Mouse (Mus musculus) neutrophil, adult 5-6 weeks (primary cell): ENCODE results near the gene Lsamp. TPM values are rescaled to one million over a fixed set of nuclear protein-coding genes. Genes with fewer than 3 reads are reported as not detected.

Experiments used
- ATAC-seq: fragments of 151-379, 151-347 bp; 2 replicates; pipeline ENCODE4 v1.8.0; 2017; ENCODE audit warnings: mild to moderate bottlenecking, moderate TSS enrichment; ENCODE audit not compliant: insufficient number of reproducible peaks, poor library complexity, low FRiP score, severe bottlenecking; ENCODE audit errors: extremely low read depth
- total RNA-seq: library from RNA; stranded (forward); fragments of 200-1000 nt; gene quantifications from 2 replicates; pipeline ENCODE4 v1.2.3, GENCODE M21; 2017

Lsamp gene
- total RNA-seq = 0.12 TPM in 1 of 2 replicates, not detected in the other

GRCm38 (mm10) chr16:39984205-39984634 lies at the start of gene Lsamp:
Gene Lsamp (plus strand): TSS chr16:39984361.
- ATAC-seq = no peak

DNA sequence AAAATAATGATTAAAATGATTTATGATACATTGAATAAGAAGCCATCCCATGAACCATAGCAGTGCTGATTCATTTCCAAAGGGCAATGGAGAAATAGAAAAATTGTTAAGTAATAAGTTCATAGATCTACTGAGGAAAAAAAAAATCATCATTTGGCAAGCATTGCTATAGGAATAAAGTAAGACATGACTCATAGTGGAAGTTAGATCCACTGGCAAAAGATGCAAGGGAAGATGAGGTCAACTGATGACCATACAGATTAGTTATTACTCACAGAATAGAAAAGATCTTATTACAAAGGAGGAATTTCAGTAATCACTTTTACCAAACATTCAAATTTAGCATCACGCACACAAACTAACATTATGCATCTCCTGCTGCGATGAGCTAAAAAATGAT lies 26.5 kb upstream of the Lsamp start:
- no peak for ATAC-seq

DNA sequence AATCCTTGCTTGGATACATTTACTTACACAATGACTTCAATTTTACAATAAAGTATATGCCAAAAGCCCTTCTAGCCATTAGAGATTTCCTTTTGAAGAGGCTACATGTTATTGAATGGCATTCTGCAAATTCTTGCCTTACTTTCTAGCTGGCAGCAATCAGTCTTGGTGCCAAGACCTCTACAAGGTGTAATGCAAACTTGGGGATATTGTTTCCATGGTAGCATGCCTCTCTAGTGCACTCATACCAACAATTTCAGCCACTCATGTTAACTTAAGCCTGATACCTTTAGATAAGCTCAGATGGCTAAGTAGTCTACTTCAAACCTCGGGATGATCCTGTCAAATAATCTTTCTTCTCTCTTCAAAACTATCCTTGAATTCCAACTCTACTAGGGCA lies 11.4 kb upstream of the Lsamp start:
- no peak for ATAC-seq

- no peak for ATAC-seq
Measured at GRCm38 (mm10) chr16:39984635-39985291, 602 bp downstream of the Lsamp start.

GRCm38 (mm10) chr16:39988466-39988865 lies 4.3 kb downstream of the Lsamp start:
- ATAC-seq = no peak

- ATAC-seq = no peak
Measured at GRCm38 (mm10) chr16:39994821-39995220, 10.7 kb downstream of the Lsamp start.

DNA sequence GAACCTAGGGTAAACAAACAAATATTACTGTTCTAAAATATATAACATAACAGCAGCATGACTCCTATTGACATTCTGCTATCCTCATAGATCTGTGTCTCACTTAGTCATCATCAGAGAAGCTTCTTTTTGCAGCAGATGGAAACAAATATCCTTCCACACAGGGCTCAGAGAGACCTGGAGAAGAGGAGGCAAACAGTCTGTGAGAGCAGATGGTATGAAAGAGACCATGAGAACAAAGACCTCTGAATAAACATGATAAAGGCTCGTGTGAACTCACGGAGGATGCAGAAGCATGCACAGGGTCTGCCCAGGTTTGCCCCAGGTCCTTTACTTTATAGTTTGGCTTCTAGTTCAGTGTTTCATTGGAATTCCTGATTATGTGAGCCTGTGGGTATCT lies 24.6 kb downstream of the Lsamp start:
- ATAC-seq = no peak

DNA sequence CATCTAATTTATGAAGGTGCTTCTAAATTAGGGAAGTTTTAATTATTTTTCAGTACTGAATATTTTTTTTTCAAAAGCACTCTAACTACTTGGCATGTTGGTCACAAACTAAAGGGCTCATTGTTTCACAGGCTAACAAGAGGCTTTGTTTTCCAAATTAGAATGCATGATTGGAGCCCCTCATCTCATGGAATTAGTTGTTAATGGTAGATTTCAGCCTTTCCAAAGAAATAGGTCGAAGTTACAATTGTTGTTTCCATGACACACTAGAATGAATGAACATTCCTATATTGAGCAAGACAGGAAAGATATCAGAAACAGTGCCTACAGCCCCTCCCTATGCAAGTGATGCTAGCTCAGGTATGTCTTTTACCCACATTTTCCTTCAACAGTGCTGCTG lies 26.9 kb downstream of the Lsamp start:
- ATAC-seq = no peak

- no peak for ATAC-seq
Measured at GRCm38 (mm10) chr16:40022611-40023010, 38.5 kb downstream of the Lsamp start.

DNA sequence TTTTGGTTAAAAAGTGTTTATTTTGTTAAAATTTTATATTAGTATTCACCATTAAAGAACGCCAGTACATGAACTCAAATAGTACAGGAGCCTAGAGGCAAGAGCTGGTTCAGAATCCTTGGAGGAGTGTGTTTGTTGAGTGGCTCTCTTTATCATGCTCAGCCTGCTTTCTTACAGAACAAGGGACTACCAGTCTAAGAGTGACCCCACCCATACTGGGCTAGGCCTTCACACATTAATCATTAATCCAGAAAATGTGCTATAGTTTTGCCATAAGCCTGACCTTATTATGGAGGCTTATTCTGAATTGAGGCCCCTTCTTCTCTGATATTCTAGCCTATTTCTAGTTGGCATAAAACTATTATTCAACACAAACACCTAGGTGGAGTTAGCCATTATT lies 52.6 kb downstream of the Lsamp start:
- no peak for ATAC-seq

- no peak for ATAC-seq
Measured at GRCm38 (mm10) chr16:40059546-40059945, 75.4 kb downstream of the Lsamp start.

GRCm38 (mm10) chr16:40059968-40060367 lies 75.8 kb downstream of the Lsamp start:
- ATAC-seq = no peak

DNA sequence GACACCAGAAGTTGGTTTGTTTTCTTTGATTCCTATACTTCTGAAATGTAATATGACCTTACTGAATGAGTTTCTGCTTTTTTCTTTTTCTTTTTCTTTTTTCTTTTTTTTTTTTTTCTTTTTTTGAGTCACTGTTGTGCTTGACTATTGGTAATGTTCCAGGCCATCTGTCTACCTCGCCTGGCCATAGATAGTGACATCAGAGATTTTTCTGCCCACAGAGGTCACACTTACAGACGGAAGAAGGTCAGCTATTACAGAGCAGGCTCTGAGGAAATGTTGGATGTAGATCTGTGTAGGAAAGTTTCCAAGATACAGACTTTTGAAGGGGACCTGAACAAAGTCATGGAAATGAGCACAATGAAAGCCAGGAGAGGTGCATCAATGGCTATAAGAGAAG lies 76.3 kb downstream of the Lsamp start:
- no peak for ATAC-seq

DNA sequence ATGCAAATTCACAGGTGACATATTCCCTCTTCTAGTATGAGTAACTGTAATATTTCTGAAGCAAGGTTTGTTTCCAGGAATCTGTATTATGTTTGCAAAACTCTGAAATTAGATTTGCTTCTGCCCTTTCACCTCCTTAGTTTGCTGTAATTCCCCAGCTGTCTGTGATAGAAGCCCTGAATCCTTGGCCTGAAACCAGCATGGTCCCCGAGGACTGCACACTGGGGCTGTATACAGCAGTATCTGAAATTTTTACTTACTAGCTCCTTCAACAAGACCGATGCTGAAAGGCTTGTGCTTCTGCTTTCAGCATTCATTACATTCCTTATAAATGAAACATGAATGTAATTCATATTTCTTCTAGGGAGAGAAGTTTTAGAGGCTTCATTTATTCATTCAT lies 91.4 kb downstream of the Lsamp start:
- ATAC-seq = no peak

- no peak for ATAC-seq
Measured at GRCm38 (mm10) chr16:40080224-40080623, 96.1 kb downstream of the Lsamp start.

- ATAC-seq = no peak
Measured at GRCm38 (mm10) chr16:40104329-40104728, 120.2 kb downstream of the Lsamp start.

DNA sequence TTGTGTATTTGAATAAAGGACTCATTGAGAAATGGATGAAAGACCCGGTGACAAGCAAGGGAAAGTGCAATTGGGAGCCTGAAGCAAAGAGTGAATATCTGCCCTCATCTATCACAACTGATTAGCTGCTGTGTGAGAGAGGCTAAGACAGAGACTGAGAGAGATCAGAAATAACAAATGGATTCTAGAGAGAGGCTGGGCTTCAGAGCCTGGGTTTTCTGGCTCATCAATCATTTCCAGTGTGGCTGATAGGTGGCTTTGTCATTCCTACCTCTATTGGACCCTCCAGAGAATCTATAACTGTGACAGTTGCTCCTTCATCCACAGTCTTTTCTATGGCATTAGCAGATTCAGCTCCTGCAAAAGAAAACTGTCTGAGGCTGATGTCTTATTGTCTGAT lies 198.8 kb downstream of the Lsamp start:
- ATAC-seq = no peak

DNA sequence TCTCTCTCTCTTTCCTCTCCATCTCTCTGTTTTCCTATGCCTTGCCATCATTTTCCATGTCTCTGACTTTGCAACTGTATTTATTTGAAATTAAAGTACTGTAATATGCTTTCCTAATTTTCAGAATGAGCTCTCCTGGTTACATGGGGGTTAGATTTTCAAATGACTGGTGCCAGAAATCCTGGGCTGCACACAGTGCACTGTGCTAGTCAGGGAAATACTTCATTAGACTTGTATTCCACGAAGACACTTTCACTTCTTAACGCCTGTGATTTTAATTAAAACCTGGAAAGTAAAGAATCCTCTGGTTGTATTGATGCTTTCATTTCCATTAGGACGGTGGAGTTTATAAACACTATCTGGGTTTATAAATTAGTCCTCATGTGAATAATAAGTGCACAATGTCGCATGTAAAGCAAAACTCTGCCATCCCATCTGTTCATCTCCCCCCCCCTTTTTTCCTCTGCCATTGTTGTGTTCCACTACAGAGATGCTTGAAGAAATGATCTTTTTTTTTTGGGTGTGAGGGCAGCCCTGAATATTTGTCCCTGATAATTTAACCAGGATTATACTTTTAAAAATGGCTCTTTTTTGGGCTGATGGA lies 203.9 kb downstream of the Lsamp start:
- ATAC-seq = no peak

DNA sequence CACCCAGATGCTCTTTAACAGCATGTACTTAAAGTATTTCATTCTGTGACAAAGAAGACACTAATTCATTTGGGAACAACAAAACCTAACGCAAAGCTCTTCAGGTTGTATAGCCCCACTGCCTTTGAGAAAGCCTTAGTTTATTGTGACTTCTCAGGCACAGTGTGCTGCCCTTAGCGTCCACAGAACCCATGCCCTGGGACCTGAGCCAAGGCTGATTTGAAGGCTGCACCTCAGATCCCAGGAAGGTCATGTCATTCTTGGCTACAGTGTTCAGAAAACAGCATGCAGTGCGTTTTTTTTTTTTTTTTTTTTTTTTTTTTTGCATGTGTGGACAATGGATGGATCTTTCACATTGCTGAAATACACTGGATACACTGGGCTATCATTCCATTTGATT lies 210.2 kb downstream of the Lsamp start:
- ATAC-seq = no peak

DNA sequence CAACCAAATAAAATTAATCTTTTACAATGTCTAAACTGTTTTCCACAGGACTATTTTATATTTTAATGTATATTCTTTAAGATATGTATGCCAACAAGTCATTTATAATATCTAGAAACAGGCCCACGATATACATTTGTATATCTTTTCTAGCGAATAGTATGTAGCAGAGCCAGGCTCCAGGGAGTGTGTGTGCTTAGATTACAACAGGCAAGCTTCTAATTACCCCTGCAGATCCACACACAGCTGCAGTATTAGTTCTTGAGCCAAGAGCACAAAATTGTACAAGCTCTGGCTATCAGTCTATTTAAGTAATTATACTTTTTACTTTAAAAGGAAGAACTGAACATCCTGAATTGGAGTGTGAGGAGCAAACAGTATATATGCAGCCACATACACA lies 210.7 kb downstream of the Lsamp start:
- ATAC-seq = no peak

DNA sequence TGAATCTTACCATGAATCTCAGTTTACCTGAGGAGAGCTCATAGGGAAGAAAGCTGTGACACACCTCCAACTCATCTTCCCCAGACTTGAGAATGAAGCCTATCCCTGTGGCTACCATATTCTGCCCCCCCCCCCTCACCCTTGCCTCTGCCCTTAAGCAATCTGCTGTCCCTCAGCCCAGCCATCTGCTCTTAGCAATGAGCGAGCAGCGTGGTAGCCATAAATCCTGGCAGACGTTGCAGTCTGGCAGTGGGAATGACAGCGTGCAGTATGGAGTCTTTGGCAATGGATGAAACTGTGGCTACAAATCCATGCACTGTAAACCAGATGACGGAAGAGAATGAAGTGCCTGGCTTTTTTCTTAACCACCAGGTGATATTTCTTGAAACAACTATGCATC lies 244.5 kb downstream of the Lsamp start:
- no peak for ATAC-seq
